Mouse (Mus musculus) heart, postnatal 0 days (tissue): ENCODE measurements around the gene Cdh13. TPM values are rescaled to one million over a fixed set of nuclear protein-coding genes. Genes with fewer than 3 reads are reported as not detected.
"Not testable (repeated sequence)": the region's sequence is repeated elsewhere in the genome, so short reads cannot be mapped to it uniquely, and the experiment has no call there.

Experiments
- ATAC-seq: fragments of 200-750 bp; cut with Nextera tagmentation; 2 replicates; pipeline ENCODE4 v1.8.0; 2017; ENCODE audit warnings: low read depth, moderate number of reproducible peaks, moderate library complexity; ENCODE audit not compliant: insufficient read depth
- DNase-seq: peaks from one replicate; pipeline ENCODE4 v3.0.0-alpha.2; 2016; ENCODE audit warnings: low spot score
- H3K27ac ChIP-seq: fragments of 300-500 bp; sonication (generic); 2 replicates; pipeline ENCODE4 v1.5.1; 2014; ENCODE audit warnings: low read depth, mild to moderate bottlenecking
- H3K27me3 ChIP-seq: fragments of 300-500 bp; sonication (generic); 2 replicates; pipeline ENCODE4 v1.6.1; 2014; ENCODE audit warnings: low read length, mixed read lengths; ENCODE audit not compliant: control insufficient read depth, insufficient read depth
- H3K36me3 ChIP-seq: fragments of 300-500 bp; sonication (generic); replicated peaks from 2 replicates; pipeline ENCODE4 v1.6.1; 2014; ENCODE audit warnings: low read length, mixed read lengths; ENCODE audit not compliant: control insufficient read depth, insufficient read depth
- H3K4me1 ChIP-seq: fragments of 300-500 bp; sonication (generic); 2 replicates; pipeline ENCODE4 v1.6.1; 2014; ENCODE audit warnings: antibody characterized with exemption; ENCODE audit not compliant: control insufficient read depth, insufficient read depth
- H3K4me2 ChIP-seq: fragments of 300-500 bp; sonication (generic); 2 replicates; pipeline ENCODE4 v1.6.1; 2014; ENCODE audit warnings: low read depth, mild to moderate bottlenecking, low read length, moderate library complexity
- H3K4me3 ChIP-seq: fragments of 300-500 bp; sonication (generic); 2 replicates; pipeline ENCODE4 v1.5.1; 2014; ENCODE audit warnings: low read depth, low read length
- H3K9ac ChIP-seq: fragments of 300-500 bp; sonication (generic); replicated peaks from 2 replicates; pipeline ENCODE4 v1.6.1; 2014; ENCODE audit warnings: low read depth, low read length, mixed read lengths
- H3K9me3 ChIP-seq: fragments of 300-500 bp; sonication (generic); replicated peaks from 2 replicates; pipeline ENCODE4 v1.6.1; 2016; ENCODE audit warnings: low read length; ENCODE audit not compliant: control insufficient read depth
- CTCF ChIP-seq: IDR thresholded peaks from 2 replicates; pipeline ENCODE4 v1.5.1; 2016; ENCODE audit warnings: antibody characterized with exemption, control low read depth, low read depth
- EP300 ChIP-seq: IDR thresholded peaks from 2 replicates; pipeline ENCODE4 v1.6.1; 2016; ENCODE audit warnings: antibody characterized with exemption, low read depth
- WGBS: fragments of 180-500 bp; shearing (Covaris S2); extraction: QIAGEN DNeasy Blood & Tissue Kit; methylation state at CpG from one replicate; pipeline ENCODE4 v1.1.7; 2014; 5-methylcytosine and 5-hydroxymethylcytosine counted together
- polyA plus RNA-seq: library from polyadenylated mRNA; unstranded; fragments of >200 nt; fragmentation: Nextera tagmentation; extraction: Ambion mirVana; gene quantifications from 2 replicates; pipeline ENCODE4 v1.2.1, GENCODE M21; 2015
- total RNA-seq: library from RNA; depleted of rRNA; stranded (reverse); fragments of >200 nt; gene quantifications from 2 replicates; pipeline ENCODE4 v1.2.3, GENCODE M21; 2014; ENCODE audit warnings: low replicate concordance

The Cdh13 gene
- total and polyA plus RNA-seq, 2 experiments from 2014 or later, result 109 to 136 TPM

- H3K4me1 ChIP-seq, result 0 out of 2 replicates have a peak, but pooled peaks cover 6% of the 10 kb centered on the region
- no peaks in the 10 kb centered on the region for H3K9me3 ChIP-seq
- H3K27ac ChIP-seq, result no peak overlapping the region
- TF ChIP-seq EP300 (no peak), CTCF (no peak)
- H3K4me3 ChIP-seq, result no peak overlapping the region
- 72% methylated on average over 9 of the region's 9 CpGs for WGBS
- no peaks in the 10 kb centered on the region for H3K27me3 ChIP-seq
- H3K36me3 ChIP-seq, result peaks cover 4% of the 10 kb centered on the region; the same call in 1 of the 2 replicates
- no peak for ATAC-seq
- no peak overlapping the region for H3K4me2 ChIP-seq
- H3K9ac ChIP-seq, result no peak overlapping the region
- no peak for DNase-seq
Observed at GRCm38 (mm10) chr8:119284516-119284915, 1001.0 kb downstream of the Cdh13 start.

- Histone ChIP-seq H3K36me3 (peaks cover 4% of the 10 kb centered on the region; the same call in 1 of the 2 replicates), H3K9ac (no peak overlapping the region), H3K4me3 (no peak overlapping the region), H3K27me3 (no peaks in the 10 kb centered on the region), H3K9me3 (no peaks in the 10 kb centered on the region), H3K4me1 (0 out of 2 replicates have a peak, but pooled peaks cover 6% of the 10 kb centered on the region), H3K27ac (no peak overlapping the region), H3K4me2 (no peak overlapping the region)
- ATAC-seq (0 out of 2 replicates have a peak, but pooled peaks have one; percentile 18), DNase-seq (no peak)
- TF ChIP-seq CTCF (no peak), EP300 (no peak)
- 58% methylated on average over 4 of the region's 4 CpGs for WGBS
Observed at GRCm38 (mm10) chr8:119284920-119285319, 1001.4 kb downstream of the Cdh13 start.

- H3K36me3 ChIP-seq, result peaks cover 16% of the 10 kb centered on the region; the same call in 1 of the 2 replicates
- 77% methylated on average over 13 of the region's 13 CpGs for WGBS
- ATAC-seq, result no peak
- no peak overlapping the region for H3K27ac ChIP-seq
- H3K27me3 ChIP-seq, result no peaks in the 10 kb centered on the region
- no peak overlapping the region for H3K9ac ChIP-seq
- DNase-seq, result no peak
- H3K4me3 ChIP-seq, result no peak overlapping the region
- H3K4me2 ChIP-seq, result no peak overlapping the region
- H3K9me3 ChIP-seq, result no peaks in the 10 kb centered on the region
- TF ChIP-seq CTCF (no peak), EP300 (no peak)
- no peaks in the 10 kb centered on the region for H3K4me1 ChIP-seq
Observed at GRCm38 (mm10) chr8:119295477-119295876, 1011.9 kb downstream of the Cdh13 start.

- not testable (repeated sequence) for ATAC-seq, H3K27me3 ChIP-seq, H3K9ac ChIP-seq, H3K27ac ChIP-seq, H3K36me3 ChIP-seq, DNase-seq, H3K4me1 ChIP-seq, H3K9me3 ChIP-seq, H3K4me3 ChIP-seq, H3K4me2 ChIP-seq
- TF ChIP-seq CTCF, result peak; percentile 82
- 28% methylated on average over 3 of the region's 3 CpGs for WGBS
Observed at GRCm38 (mm10) chr8:119297752-119298151, 1014.2 kb downstream of the Cdh13 start.

GRCm38 (mm10) chr8:119300335-119300734 is 1016.8 kb downstream of the Cdh13 start:
- DNase-seq (no peak), ATAC-seq (no peak)
- TF ChIP-seq EP300 (no peak), CTCF (no peak)
- no peaks in the 10 kb centered on the region for H3K36me3 ChIP-seq
- H3K4me3 ChIP-seq, result no peak overlapping the region
- no peaks in the 10 kb centered on the region for H3K4me1 ChIP-seq
- no peak overlapping the region for H3K4me2 ChIP-seq
- no peaks in the 10 kb centered on the region for H3K9me3 ChIP-seq
- H3K27ac ChIP-seq, result no peak overlapping the region
- 85% methylated on average over 5 of the region's 5 CpGs for WGBS
- H3K9ac ChIP-seq, result no peak overlapping the region
- no peaks in the 10 kb centered on the region for H3K27me3 ChIP-seq

GRCm38 (mm10) chr8:119304196-119304595 is 1020.7 kb downstream of the Cdh13 start:
- H3K4me3 ChIP-seq, result no peak overlapping the region
- TF ChIP-seq CTCF (no peak), EP300 (no peak)
- no peaks in the 10 kb centered on the region for H3K9me3 ChIP-seq
- ATAC-seq (no peak), DNase-seq (no peak)
- H3K36me3 ChIP-seq, result no peaks in the 10 kb centered on the region
- no peaks in the 10 kb centered on the region for H3K27me3 ChIP-seq
- 67% methylated on average over 8 of the region's 8 CpGs for WGBS
- H3K4me1 ChIP-seq, result no peaks in the 10 kb centered on the region
- no peak overlapping the region for H3K9ac ChIP-seq
- no peak overlapping the region for H3K4me2 ChIP-seq
- H3K27ac ChIP-seq, result no peak overlapping the region
